In genomic region chr12:59798051-59798450, GRCm38 (mm10) we compare ENCODE assay signal across 8 mouse cellular contexts.
DNase-seq lines count a peak whose midpoint lies in the region; ATAC-seq and TF ChIP-seq lines count a peak whose summit lies in the region.

No protein-coding gene starts in this region.

- no peaks in the 10 kb centered on the region for H3K4me1 ChIP-seq in liver, embryonic 11.5 days (replicated peaks; ENCODE audit: control insufficient read depth, insufficient read depth, low read length)
- no peaks in the 10 kb centered on the region for H3K4me1 ChIP-seq in neural tube, embryonic 15.5 days

- 46% methylated on average over 3 of the region's 3 CpGs for WGBS in liver, embryonic 11.5 days
- 54% methylated on average over 3 of the region's 3 CpGs for WGBS in neural tube, embryonic 15.5 days

- H3K27ac ChIP-seq in liver, embryonic 11.5 days (ENCODE audit: low read depth, low read length), result no peak overlapping the region
- peak overlapping the region; percentile 36; the same call in 1 of the 2 replicates for H3K27ac ChIP-seq in layer of hippocampus, adult 2 months
- H3K27ac ChIP-seq in neural tube, embryonic 15.5 days (replicated peaks), result no peak overlapping the region

- DNase-seq in liver, result peak; percentile 4
- DNase-seq in liver, embryonic 11.5 days (ENCODE audit: low spot score), result no peak
- DNase-seq in embryo, embryonic 11.5 days (ENCODE audit: low read depth, low spot score), result peak; percentile 13
- DNase-seq in layer of hippocampus, adult 2 months (ENCODE audit: low spot score in 2 of 2), result peak; percentile 54 to 68
- DNase-seq in gastrocnemius, postnatal 14 days, result no peak
- no peak for DNase-seq in heart, postnatal 25 days (ENCODE audit: low spot score)
- no peak for DNase-seq in cerebellum, adult 11-12 months

- H3K4me2 ChIP-seq in liver, embryonic 11.5 days, result no peak overlapping the region
- no peak overlapping the region for H3K4me2 ChIP-seq in neural tube, embryonic 15.5 days

- H3K4me3 ChIP-seq in liver, embryonic 11.5 days (ENCODE audit: low read depth, low read length), result no peak overlapping the region
- no peak overlapping the region; the same call in 1 of the 2 replicates for H3K4me3 ChIP-seq in layer of hippocampus, adult 2 months
- H3K4me3 ChIP-seq in neural tube, embryonic 15.5 days (replicated peaks), result no peak overlapping the region

- H3K9me3 ChIP-seq in liver, embryonic 11.5 days (ENCODE audit: control insufficient read depth, low read length), result no peaks in the 10 kb centered on the region
- H3K9me3 ChIP-seq in neural tube, embryonic 15.5 days (replicated peaks), result no peaks in the 10 kb centered on the region

- no peak for ATAC-seq in liver, embryonic 11.5 days (replicated peaks; ENCODE audit: low FRiP score)
- peak; percentile 81 for ATAC-seq in neural tube, embryonic 15.5 days (ENCODE audit: low FRiP score)

- intact Hi-C loops in gastrocnemius, postnatal 14 days (cut with DNase I; ENCODE audit: low total_unique reads), result no loop called here
- intact Hi-C loops in heart, postnatal 25 days (cut with DNase I), result no loop called here

- TF ChIP-seq CTCF in layer of hippocampus, adult 2 months (conservative IDR thresholded peaks at IDR 0.05), result peak; percentile 85

- H3K36me3 ChIP-seq in liver, embryonic 11.5 days (ENCODE audit: control insufficient read depth, insufficient read depth, low read length), result no peaks in the 10 kb centered on the region
- no peaks in the 10 kb centered on the region for H3K36me3 ChIP-seq in neural tube, embryonic 15.5 days

- H3K27me3 ChIP-seq in liver, embryonic 11.5 days (replicated peaks; ENCODE audit: control insufficient read depth, insufficient read depth, low read length), result no peaks in the 10 kb centered on the region
- H3K27me3 ChIP-seq in neural tube, embryonic 15.5 days (replicated peaks), result no peaks in the 10 kb centered on the region

- H3K9ac ChIP-seq in liver, embryonic 11.5 days (ENCODE audit: low read depth, low read length), result no peak overlapping the region
- H3K9ac ChIP-seq in neural tube, embryonic 15.5 days (replicated peaks), result no peak overlapping the region

Comparison
In these comparisons a context has a peak if more than half of its experiments do, and no peak if none do; other contexts are left out.
1. DNase-seq: peak in liver (single experiment), embryo, embryonic 11.5 days (single experiment) and layer of hippocampus, adult 2 months (2 of 2); none in liver, embryonic 11.5 days (single experiment), gastrocnemius, postnatal 14 days (single experiment), heart, postnatal 25 days (single experiment) and cerebellum, adult 11-12 months (single experiment).